Mouse (Mus musculus) left cerebral cortex, postnatal 36 days (tissue): ENCODE measurements around the gene Tmem150a. TPM values are rescaled to one million over a fixed set of nuclear protein-coding genes. Genes with fewer than 3 reads are reported as not detected.
A peak's percentile ranks its signal among the peaks of the same experiment; 100 is the strongest.

Experiments
- DNase-seq, 2 experiments: peaks; one replicate each; pipeline ENCODE4 v3.0.0; 2021 to 2022; ENCODE audit warnings: low spot score in 2 of 2, mixed read lengths in 1 of 2
- intact Hi-C: fragments of 180-260 bp; cut with DNase I; formaldehyde crosslinking; loops from one replicate; pipeline ENCODE4 v1.15.1; 2025
- total RNA-seq, 2 experiments: library from RNA; stranded (reverse); gene quantifications; 2 replicates each; pipeline ENCODE4 v1.2.3; 2021

Tmem150a gene
- total RNA-seq, 2 experiments from 2014 or later: 9.0 to 9.9 TPM

DNA sequence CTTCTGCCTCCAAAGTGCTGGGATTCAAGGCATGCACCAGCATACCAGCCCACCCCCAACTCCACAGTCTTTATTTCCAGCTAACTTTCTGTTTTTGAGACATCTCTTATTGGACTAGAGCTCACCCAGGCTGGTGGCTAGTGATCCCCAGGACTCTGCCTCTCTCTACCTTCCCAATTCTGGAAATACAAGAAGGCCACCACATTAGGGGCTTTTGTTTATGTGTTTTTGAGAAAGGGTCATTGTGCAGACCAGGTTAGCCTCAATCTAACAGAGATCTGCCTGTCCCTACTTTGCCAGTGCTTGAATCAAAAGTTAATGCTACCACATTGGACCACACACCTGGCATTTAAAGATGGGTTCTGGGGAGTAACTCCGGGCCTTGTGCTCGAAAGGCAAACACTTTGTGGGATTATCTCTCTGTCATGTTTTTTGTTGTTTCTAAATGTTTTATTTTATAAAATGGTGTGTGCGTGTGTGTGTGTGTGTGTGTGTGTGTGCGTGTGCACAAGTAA is 12.3 kb downstream of the Tmem150a start:
- intact Hi-C loops: loop anchor here (5.0 kb wide), 1 partner anchor 40 kb away; no protein-coding TSS in a partner anchor
- no peak for DNase-seq

DNA sequence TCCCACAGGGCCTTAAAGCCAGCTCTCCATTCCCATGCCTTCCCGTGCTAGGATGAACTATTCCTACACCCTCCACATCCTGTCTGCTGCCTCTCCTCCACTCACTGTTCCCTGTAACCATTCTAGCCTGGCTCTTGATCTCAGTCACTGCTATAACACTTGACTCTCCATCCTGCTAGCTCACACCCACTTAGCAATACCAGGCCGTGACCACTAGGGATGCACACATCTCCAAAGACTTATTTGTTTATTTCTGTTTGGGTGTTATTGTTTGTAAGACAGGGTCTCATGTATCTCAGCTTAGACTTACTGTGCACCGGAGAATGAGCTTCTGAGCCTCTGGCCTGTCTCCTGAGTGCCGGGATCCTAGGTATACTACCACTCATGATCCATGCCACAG is 14.3 kb downstream of the Tmem150a start:
- intact Hi-C loops: loop anchor here (5.0 kb wide), 1 partner anchor 38 kb away; no protein-coding TSS in a partner anchor
- DNase-seq: no peak

DNA sequence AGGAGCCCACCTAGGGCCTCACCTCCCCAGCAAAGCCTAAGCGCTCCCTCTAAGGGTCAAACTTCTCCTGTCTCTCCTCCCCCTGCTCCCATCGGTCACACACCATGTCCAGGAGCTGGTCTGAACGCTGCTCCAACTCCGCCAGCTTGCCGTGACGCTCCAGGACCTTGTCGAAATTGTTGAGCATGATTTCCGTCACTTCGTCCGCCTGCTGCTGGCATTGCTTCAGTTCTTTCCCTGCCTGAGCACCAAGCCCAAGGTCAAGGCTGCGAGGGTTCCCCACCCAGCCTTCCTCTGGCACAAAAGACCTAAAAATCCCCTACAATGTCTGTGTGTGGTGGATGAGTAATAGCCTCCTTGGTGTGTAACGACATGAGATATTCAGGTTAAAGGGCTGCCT is 14.8 kb downstream of the Tmem150a start:
- intact Hi-C loops: no loop called here
- DNase-seq: no peak

DNA sequence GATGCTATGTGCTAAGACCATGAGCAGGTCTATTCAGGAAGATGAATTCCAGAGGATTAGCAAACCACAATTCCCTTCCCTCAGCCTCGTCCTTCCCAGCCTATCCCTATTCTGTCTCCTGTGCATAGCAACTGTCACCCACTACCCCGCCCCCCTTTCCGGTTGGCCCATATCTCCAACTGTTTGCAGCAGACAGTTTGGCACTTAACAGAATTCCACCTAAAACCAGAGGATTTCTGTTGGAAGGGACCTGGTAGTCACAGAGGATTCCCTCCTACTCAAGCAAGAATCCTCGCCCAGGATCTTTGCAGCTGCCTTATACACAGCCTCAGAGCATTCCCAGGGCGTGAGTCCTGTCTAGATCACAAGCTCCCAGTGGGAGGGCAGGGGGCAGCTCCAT is 15.9 kb downstream of the Tmem150a start:
- intact Hi-C loops: no loop called here
- peak in 1 of 2 experiments; percentile 45 for DNase-seq

DNA sequence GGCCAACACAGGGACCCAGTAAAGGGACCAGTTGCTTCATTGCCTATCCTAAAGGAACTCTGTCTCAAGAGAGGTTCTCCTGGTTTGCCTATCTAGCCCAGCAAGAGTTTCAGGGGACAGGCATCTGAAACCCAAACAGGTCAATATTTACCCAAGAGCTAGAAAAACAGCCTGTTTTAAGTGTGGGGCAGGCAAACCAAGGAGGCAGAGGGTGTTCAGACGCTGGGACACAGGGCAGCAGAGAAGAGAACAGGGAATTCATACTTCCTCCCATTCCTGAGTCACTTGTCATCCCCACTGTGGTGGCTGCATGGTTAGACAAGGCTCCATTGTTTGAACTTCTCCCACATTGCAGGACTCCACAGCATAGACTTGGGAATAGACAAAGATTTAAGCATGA is 16.3 kb downstream of the Tmem150a start:
- no peak for DNase-seq
- intact Hi-C loops: no loop called here

DNA sequence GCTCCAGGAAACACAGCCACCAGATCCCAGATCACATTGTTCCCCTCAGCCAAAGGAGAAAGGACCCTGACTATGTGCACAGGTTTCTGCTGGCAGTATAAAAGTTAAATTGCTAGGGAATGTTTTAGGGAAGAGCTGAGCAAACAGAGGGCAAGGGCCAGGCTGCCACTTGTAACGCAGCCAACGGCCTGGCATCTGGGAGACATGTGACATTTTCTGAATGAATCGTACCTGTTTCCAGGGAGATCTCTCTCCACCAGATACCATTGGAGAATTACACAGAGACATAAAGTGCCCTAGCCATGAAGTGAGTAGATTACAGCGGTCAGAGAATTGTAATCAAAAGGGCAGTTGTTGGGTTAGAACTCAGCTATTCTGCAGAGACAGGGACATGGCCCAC is 17.9 kb downstream of the Tmem150a start:
- DNase-seq: no peak
- intact Hi-C loops: no loop called here

DNA sequence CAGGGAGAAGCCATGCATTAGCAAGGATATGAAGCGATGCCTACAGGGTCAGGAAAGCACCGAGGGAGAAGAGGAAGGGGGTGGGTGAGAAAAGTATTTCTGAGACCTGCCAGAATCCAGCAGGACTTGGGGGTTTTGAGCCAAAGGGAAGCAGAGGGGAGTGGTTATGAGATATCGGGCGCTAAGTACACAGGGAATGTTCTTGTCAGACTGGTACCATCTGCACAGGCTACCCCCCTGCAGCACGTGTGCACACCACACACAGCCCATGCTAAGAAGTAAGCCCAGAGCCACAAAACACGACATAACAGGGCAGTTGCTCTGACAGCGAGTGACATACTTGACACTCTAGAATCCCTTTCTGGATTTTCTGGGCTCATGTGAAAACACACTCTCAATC is 19.0 kb downstream of the Tmem150a start:
- intact Hi-C loops: no loop called here
- DNase-seq: no peak

DNA sequence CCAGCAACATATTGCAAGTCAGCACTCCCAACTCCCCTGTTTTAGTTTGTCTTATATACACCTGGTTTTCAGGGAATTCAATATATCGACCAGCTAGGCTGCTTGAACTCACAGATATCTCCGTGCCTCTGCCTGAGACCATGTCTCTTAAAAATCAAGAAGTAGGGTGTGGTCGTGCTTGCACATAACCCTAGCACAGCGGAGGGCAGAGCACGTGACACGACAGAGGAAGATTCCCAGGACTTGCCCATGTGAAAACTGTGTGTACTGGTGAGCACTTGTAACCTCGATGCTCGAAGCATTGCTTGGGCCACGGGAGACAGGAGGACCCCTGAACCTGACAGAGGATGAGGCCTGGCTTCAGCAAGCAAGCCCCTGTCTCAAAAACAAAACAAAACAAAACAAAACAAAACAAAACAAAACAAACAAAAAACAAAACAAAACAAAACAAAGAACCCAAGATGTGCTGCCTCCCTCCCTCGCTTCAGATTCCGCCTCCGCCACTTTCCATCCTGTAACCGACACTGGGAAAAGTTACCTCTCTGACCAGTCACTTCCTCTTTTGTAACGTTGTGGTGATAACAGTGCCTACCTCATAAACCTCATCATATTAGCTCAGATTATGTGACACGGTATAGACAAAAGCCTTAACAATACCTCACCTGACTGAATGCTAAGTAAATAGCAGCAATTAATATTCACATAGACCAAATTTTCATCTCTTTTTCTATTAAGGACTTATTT is 19.7 kb downstream of the Tmem150a start:
- intact Hi-C loops: no loop called here
- DNase-seq: no peak

DNA sequence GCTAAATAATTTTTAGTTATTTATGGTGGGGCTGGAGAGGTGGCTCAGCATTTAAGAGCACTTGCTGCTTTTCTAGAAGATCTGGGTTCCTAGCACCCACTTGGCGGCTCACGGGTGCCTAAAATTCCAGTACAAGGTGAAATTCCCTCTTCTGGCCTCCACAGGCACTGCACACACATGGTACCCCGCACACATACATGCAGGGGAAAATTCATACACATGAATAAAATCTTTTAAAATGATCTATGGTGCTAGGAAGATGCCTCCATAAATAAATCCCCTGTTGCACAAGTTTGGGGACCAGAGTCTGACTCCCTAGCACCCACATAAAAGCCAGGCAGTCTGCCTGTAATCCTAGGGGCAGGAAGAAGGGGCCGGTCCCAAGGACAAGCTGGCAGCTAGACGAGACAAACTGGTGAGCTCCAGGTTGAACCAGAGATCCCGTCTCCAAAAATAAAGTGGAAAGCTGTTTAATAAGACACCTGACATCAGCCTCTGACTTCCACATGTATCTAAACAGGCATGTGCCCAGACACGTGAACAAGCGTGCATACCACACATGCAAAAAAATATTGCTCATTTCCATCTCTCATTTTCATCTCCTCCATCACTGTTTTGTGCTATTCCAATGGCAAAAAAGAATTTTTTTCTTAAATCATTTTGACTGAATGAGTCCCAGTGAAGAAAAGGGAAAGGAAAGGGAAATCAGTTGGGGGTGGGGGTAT is 23.4 kb downstream of the Tmem150a start:
- no peak for DNase-seq
- intact Hi-C loops: no loop called here

DNA sequence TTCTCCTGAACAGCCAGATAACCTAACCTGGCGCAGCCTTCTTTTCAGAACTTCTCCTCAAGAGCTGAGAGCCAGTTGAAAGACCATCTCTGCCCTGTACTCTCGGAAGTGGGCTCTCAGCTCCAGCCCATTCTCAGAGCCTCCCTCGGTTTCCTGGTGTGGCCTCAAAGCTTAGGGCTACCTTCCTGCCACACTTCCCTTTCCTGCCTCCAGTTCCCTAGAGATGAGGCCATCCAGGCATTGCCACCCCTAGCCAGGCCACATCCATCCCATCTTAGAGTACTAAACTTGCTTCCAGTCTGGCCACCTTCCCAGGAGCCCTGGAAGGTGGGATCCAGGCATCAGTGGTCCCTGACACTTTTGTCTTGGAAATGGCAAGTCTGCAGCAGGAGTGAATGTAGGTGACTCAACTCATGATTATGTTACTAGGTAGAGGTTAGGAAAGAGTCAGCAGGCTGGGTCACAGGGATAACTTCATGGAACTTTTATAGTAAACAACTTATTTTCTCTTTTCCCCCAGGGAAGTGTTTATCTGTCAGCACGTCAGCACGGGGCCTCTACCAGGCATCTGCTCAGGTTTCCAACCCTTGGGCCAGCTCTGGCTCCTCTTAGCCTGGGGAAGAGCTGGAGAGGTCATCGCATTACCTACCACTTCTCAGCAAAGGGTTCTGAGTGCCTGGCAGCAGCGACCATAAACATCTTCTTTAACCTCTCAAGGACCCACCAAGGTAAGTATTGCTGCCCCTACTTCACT is 24.3 kb downstream of the Tmem150a start:
- DNase-seq: no peak
- intact Hi-C loops: no loop called here

DNA sequence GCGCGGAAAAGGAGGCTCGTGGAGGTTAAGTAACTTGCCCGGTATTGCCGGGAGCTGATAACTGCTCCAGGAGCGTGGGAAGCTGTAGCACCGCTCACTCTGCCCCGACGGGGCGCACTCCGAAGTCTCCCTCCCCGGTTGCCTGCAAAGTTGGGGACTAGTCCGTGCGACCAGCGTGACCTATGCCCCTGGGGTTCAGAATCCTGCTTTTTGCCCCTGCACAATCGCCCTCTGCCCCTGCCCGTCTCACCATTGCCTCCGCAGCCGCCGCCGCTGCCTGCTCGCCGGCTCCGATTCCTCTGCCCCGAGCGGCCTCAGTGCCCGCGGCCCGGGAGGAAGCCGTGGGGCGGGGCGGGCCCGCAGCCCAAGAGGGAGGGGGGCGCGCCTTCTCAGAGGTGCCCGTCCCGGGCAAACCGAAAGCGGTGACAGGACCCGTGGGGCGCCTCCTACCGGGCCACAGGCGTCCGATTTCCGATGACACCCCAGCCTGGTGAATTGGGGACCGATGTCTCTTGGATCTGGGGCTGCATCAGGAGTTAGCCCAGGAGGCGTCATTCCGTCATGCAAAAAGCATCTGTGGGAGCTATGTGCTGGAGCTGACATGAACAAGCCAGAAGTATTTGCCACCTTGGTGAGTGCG is 25.0 kb downstream of the Tmem150a start, which contains the start of gene Vamp5:
Gene Vamp5 (minus strand): TSS at position 338 of the 640 bp plus-strand sequence.
- intact Hi-C loops: no loop called here
- DNase-seq: no peak

DNA sequence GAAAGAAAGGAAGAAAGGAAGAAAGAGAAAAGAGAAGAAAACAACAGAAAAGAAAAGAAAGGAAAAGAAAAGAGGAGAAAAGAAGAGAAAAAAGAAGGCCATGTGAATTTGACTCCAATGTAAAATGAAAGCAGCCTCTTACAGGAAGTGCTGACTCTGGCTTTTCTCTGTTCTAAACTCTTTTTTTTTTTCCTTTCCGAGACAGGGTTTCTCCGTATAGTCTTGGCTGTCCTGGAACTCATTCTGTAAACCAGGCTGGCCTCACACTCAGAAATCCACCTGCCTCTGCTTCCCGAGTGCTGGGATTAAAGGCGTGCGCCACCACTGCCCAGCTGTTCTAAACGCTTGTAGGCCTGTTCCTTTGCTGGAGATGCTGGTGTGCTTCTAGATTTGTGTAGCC is 27.2 kb downstream of the Tmem150a start:
- DNase-seq: no peak
- intact Hi-C loops: no loop called here

DNA sequence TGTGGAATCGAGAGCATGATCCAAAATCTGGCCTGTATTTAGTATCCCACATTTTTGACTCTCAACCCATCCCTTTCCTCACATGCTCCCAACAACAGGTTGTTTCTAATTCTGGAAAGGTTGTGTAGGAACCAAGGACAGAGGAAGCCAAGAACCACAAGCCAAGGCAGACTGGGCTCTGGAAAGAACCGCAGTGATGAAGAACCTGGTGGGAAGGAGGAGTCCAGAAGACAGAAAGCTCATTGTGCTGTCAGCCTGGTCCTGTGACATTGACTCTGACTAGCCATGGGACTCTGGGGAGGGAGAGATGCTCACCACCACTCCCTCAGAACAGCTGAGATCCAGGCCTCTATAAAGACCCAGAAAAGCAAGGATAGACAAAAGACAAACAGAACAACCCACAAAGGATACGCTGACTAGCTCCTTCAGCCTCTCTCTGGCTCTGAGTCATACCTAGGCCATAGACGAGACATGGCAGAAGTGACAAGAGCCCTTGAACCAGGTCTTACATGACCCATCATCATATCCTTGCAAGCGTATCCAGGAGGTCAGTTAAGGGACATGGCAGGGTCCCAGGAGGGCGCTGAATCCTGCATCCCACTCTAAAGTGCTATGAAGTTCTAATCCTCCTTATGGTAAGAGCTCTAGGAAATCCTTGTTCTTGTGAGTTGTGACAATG is 28.0 kb downstream of the Tmem150a start:
- DNase-seq: no peak
- intact Hi-C loops: no loop called here

DNA sequence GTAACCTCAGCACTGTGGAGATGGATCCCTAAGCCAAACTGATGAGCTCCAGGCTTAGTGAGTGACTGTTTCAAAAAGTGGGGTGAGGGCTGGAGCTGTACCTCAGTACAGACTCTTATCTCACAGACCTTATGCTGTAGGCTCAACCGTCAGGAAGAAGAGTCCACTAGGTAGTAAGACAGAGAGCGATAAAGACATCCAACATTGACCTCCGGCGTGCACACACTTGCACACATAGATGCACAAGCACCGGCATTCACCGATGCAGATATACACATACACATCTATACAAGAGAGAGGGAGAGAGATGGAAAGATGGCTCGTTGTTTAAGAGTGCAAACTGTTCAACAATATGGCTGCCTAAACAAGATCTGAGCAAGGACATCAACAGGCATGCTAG is 28.7 kb downstream of the Tmem150a start:
- intact Hi-C loops: no loop called here
- DNase-seq: no peak

DNA sequence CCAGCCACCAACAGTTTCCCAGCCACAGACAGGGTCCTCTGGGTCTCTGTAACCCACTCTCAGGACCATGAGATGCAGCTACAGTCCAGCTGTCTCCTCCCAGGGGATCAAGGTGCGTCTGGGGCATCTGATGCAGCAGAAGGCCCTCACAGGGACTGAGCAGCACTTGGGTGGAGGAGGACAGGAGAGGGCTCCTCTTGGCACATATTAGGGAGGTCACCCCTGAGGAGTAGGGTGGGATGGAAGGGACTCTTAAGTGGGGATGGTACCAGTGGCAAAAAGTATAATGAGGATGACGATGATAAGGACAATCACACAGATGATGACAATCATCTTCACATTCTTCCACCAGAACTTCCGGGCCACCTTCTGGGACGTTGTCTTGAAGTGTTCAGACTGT is 30.0 kb downstream of the Tmem150a start:
- intact Hi-C loops: no loop called here
- no peak for DNase-seq

DNA sequence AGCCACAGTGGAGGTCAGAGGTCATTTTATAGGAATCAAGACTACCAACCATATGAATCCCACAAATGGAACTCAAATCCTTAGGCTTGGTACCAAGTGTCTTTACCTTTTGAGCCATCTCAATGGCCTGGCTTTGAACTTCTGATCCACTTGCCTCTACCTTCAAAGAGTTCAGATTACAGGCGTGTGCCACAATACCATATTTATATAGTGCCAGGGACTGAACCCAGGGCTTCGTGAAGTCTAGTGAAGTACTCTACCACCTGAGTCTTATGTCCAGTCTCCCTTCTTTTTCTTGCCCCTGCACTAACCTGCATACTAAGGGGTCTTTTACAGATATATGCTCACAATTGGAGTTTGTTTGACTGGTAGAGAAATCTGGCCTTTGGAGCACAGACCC is 31.3 kb downstream of the Tmem150a start:
- intact Hi-C loops: no loop called here
- DNase-seq: no peak

DNA sequence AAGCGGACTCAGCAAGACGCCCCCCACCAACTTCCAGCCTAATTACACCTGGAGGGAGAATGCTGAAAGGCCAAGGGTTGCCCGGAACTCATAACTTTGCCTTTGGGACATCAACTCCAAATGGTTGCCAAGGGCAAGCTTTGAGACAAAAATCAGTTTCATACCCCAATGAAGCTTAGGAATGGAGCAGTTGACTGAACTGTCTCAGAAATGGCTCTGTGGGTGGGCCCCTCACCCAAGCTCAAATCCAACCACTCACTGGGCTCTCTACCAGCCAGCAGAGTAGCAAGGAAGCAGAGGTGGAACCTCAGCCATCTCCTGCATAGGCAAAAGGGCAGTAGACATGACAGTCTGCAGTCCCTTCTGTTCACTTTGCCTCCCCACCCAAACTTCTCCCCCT is 32.6 kb downstream of the Tmem150a start:
- intact Hi-C loops: no loop called here
- DNase-seq: no peak

DNA sequence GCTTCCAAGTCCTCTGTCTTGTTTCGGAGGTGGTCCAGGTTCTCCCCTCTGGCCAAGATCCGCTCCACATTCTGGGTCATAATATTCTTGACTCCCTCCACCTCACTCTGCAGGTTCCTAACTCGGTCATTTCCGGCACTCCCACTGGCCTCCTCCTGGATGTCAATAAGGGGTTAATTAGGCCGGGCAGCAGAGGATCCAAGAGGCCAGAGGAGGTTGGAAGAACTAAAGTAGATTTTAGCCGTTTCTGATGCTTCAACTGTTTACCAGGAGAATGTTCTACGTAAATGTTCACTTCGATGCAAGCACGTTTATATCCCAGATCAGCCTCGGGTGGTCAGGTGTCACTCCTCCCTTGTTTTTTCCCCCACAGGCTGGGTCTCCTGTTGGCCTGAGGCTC is 33.0 kb downstream of the Tmem150a start:
- no peak for DNase-seq
- intact Hi-C loops: no loop called here

DNA sequence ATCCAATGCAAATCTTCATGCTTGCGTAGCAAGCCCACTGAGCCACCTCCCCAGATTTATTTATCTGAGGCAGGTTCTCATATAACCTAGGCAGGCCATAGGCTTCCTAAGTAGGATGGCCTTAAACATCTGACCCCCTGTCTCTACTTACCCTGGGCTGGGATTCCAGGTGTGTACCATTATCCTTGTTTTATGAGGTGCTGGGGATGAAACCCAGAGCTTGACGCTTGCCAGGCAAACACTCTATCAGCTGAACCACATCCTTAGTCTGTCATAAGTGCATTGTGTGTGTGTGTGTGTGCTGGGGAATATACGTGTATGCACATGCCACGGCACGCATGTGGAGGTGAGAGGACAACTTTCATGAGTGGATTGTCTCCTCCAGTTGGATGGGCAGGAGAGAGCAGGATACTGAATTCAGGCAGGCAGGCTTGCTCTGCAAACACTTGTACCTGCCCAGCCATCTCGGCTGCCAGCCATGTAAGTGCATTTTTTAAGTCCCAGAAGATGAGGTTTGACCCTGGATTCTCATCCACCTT is 33.6 kb downstream of the Tmem150a start:
- intact Hi-C loops: no loop called here
- DNase-seq: no peak
